ENCODE assay signal across 9 mouse cellular contexts in the genomic region with DNA sequence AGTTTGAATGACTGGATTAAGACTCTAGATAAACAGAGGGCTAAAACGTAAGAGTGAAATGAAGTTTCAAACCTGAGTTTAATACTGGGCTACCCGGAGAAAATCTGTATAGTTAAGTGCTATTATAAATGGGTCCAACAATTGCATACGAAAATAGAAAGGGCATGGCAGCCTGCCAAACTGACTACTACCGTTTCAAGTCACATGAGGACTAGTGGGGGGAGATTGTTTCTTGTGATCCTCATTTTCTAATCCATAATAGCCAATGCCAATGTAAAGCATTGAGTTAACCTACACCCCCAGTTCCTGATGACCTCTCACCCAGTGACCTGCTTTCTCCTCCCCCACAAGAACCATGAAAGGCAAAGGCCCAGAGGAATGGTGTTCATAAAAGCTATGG. TPM values are rescaled to one million over a fixed set of nuclear protein-coding genes. Genes with fewer than 3 reads are reported as not detected.
DNase-seq lines count a peak whose midpoint lies in the region; ATAC-seq lines count a peak whose summit lies in the region.
"Had no signal": no experiment of that assay in that cellular context is flagged by ENCODE, and none has a peak within 500 bp of the region (broad histone marks: within the 10 kb centered on the region; RNA-seq: fewer than 3 reads in every experiment).

No protein-coding gene starts in this region.

- H3K9me3 ChIP-seq in heart, embryonic 12.5 days (replicated peaks): no peaks in the 10 kb centered on the region
- no peaks in the 10 kb centered on the region for H3K9me3 ChIP-seq in forebrain, embryonic 13.5 days (replicated peaks)

- H3K27me3 ChIP-seq in heart, embryonic 12.5 days (replicated peaks): no peaks in the 10 kb centered on the region
- H3K27me3 ChIP-seq in forebrain, embryonic 13.5 days: no peaks in the 10 kb centered on the region

- no peak for ATAC-seq in heart, embryonic 12.5 days (ENCODE audit: insufficient number of reproducible peaks, low FRiP score)
- ATAC-seq in forebrain, embryonic 13.5 days: no peak

- H3K4me1 ChIP-seq in heart, embryonic 12.5 days (replicated peaks): peaks cover 28% of the 10 kb centered on the region
- peaks cover 22% of the 10 kb centered on the region for H3K4me1 ChIP-seq in forebrain, embryonic 13.5 days

- H3K9ac ChIP-seq in heart, embryonic 12.5 days: no peak overlapping the region
- H3K9ac ChIP-seq in forebrain, embryonic 13.5 days: no peak overlapping the region

- DNase-seq in heart, adult 8-10 months (ENCODE audit: low spot score): peak; percentile 66
- DNase-seq in adrenal gland, adult 2 months: peak; percentile 39
- peak; percentile 74 for DNase-seq in cerebellum, adult 9-10 months
- peak; percentile 55 for DNase-seq in kidney, adult 9 months
- no peak for DNase-seq in embryo, embryonic 9.5 days (ENCODE audit: extremely low spot score)
- no peak for DNase-seq in urinary bladder, postnatal 4 days (ENCODE audit: low spot score in 2 of 2)
- DNase-seq: layer of hippocampus, postnatal 36 days had no signal

- H3K4me3 ChIP-seq in heart, embryonic 12.5 days: no peak overlapping the region
- no peak overlapping the region for H3K4me3 ChIP-seq in forebrain, embryonic 13.5 days

- no peak overlapping the region for H3K27ac ChIP-seq in heart, embryonic 12.5 days (ENCODE audit: poor library complexity, severe bottlenecking)
- H3K27ac ChIP-seq in forebrain, embryonic 13.5 days: no peak overlapping the region

- no peak overlapping the region for H3K4me2 ChIP-seq in heart, embryonic 12.5 days
- H3K4me2 ChIP-seq in forebrain, embryonic 13.5 days: no peak overlapping the region

- WGBS in heart, embryonic 12.5 days: 39% methylated on average over 4 of the region's 4 CpGs
- 43% methylated on average over 4 of the region's 4 CpGs for WGBS in forebrain, embryonic 13.5 days

- H3K36me3 ChIP-seq in heart, embryonic 12.5 days: no peaks in the 10 kb centered on the region
- no peaks in the 10 kb centered on the region for H3K36me3 ChIP-seq in forebrain, embryonic 13.5 days (ENCODE audit: poor library complexity, severe bottlenecking)

RNA-seq across cellular contexts. Expression of gene Aig1, which starts 2.4 kb away (rescaled TPM):
- total RNA-seq in heart, adult 8-10 months (2022): 10 to 100 TPM; 58.1 to 65.1 (median 58.9) TPM
- 46.6 and 48.2 TPM in 2 replicates for polyA plus RNA-seq in heart, embryonic 12.5 days (2016; fragmentation: Nextera tagmentation; extraction: Ambion mirVana)
- total RNA-seq in adrenal gland, adult 2 months (2021): 10 to 100 TPM; 28.4 to 37.4 TPM
- 40.4 and 42.6 TPM in 2 replicates for polyA plus RNA-seq in adrenal gland, adult 2 months (2012; rRNA removed)
- 37.0 and 38.3 TPM in 2 replicates for polyA plus RNA-seq in forebrain, embryonic 13.5 days (2015; fragmentation: Nextera tagmentation; extraction: Ambion mirVana)

Comparison
In these comparisons a context has a peak if more than half of its experiments do, and no peak if none do; other contexts are left out.
1. DNase-seq: peak in heart, adult 8-10 months (single experiment), adrenal gland, adult 2 months (single experiment), cerebellum, adult 9-10 months (single experiment) and kidney, adult 9 months (single experiment); none in embryo, embryonic 9.5 days (single experiment) and urinary bladder, postnatal 4 days (0 of 2).